In the genomic region with DNA sequence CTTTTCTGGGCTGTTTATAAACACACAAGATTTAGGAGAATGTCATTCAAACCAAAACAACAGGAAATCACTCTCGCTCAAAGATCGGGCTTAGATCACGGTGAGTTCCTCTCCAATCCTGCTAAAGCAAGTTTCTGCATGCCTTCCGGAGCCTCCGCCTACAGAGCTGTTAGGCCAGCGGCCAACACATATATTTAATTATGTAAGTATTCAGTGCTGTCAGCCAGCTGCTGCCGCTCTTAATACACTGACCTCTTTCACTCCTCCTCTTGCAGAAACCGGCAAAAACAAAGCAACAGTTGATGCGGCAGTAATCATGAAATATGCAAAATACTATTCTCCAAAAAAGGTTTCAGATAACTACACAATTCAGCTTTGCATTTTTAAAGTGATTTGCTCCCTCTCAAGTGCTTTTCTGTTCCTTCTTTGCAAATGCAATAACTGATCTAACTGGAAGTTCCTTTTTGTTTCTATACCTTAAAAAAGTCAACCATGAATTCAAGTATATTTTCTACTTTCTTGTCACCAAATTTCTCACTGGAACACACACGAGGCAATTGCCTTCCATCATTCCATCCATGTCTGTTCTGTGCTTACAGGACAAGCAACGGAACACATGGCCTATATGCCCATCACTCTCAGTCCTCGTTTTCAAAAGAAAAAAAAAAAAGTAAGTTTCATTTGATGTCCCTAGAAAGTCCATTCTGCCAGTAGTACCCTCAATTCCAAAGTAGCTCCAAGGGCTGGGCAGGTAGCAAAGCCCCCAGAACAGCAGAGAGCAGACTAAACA, we compare ENCODE assay signal across 9 mouse cellular contexts.
DNase-seq lines count a peak whose midpoint lies in the region; ATAC-seq and TF ChIP-seq lines count a peak whose summit lies in the region.
"Had no signal": no experiment of that assay in that cellular context is flagged by ENCODE, and none has a peak within 500 bp of the region (broad histone marks: within the 10 kb centered on the region; RNA-seq: fewer than 3 reads in every experiment).

No protein-coding gene starts in this region.

- H3K9ac ChIP-seq in embryonic facial prominence, embryonic 14.5 days (ENCODE audit: low read depth, low read length): no peak overlapping the region
- no peak overlapping the region for H3K9ac ChIP-seq in hindbrain, embryonic 12.5 days
- H3K9ac ChIP-seq in stomach, postnatal 0 days (ENCODE audit: low read length): no peak overlapping the region

- DNase-seq in frontal cortex, postnatal 10 days (ENCODE audit: low spot score in 2 of 2): no peak
- DNase-seq in CD4-positive, CD25-positive, alpha-beta regulatory T cell, adult 2 months (ENCODE audit: low read depth, low spot score): peak; percentile 57
- DNase-seq in embryonic facial prominence, embryonic 14.5 days (ENCODE audit: low spot score): peak; percentile 97
- peak; percentile 17 for DNase-seq in left cerebral cortex, adult 11 months (ENCODE audit: low spot score)
- DNase-seq in stomach, postnatal 0 days (ENCODE audit: low spot score): peak; percentile 73

- 8% methylated on average over 12 of the region's 12 CpGs for WGBS in embryonic facial prominence, embryonic 14.5 days
- 22% methylated on average over 12 of the region's 12 CpGs for WGBS in hindbrain, embryonic 12.5 days
- 12% methylated on average over 12 of the region's 12 CpGs for WGBS in stomach, postnatal 0 days

- H3K27me3 ChIP-seq in embryonic facial prominence, embryonic 14.5 days (replicated peaks; ENCODE audit: control insufficient read depth, insufficient read depth, low read length): no peaks in the 10 kb centered on the region
- H3K27me3 ChIP-seq in hindbrain, embryonic 12.5 days: no peaks in the 10 kb centered on the region
- H3K27me3 ChIP-seq in stomach, postnatal 0 days (ENCODE audit: control insufficient read depth, insufficient read depth, low read length): no peaks in the 10 kb centered on the region
- H3K27me3 ChIP-seq: CH12.LX had no signal

- peak overlapping the region; percentile 40 for H3K4me2 ChIP-seq in embryonic facial prominence, embryonic 14.5 days (ENCODE audit: low read depth, low read length)
- H3K4me2 ChIP-seq in hindbrain, embryonic 12.5 days (replicated peaks): no peak overlapping the region
- peak overlapping the region; percentile 31 for H3K4me2 ChIP-seq in stomach, postnatal 0 days (replicated peaks; ENCODE audit: low read depth)

- H3K36me3 ChIP-seq in embryonic facial prominence, embryonic 14.5 days (ENCODE audit: control insufficient read depth, insufficient read depth, low read length): no peaks in the 10 kb centered on the region
- H3K36me3 ChIP-seq in hindbrain, embryonic 12.5 days: no peaks in the 10 kb centered on the region
- H3K36me3 ChIP-seq in stomach, postnatal 0 days (ENCODE audit: control insufficient read depth, insufficient read depth, low read length): no peaks in the 10 kb centered on the region

- no peak for TF ChIP-seq EP300 in stomach, postnatal 0 days (optimal IDR thresholded peaks at IDR 0.05)

- ATAC-seq in frontal cortex, adult (ENCODE audit: low TSS enrichment): peak; percentile 93
- ATAC-seq in embryonic facial prominence, embryonic 14.5 days (ENCODE audit: low read depth): peak; percentile 88
- ATAC-seq in hindbrain, embryonic 12.5 days (ENCODE audit: low FRiP score): peak; percentile 89
- ATAC-seq in megakaryocyte-erythroid progenitor cell, adult 5-6 weeks (replicated peaks; ENCODE audit: low FRiP score, low TSS enrichment, poor library complexity, severe bottlenecking): peak; percentile 43; the same call in 1 of the 2 replicates
- ATAC-seq in stomach, postnatal 0 days (ENCODE audit: low FRiP score, low TSS enrichment): peak; percentile 88

- no peak for TF ChIP-seq CTCF in stomach, postnatal 0 days (IDR thresholded peaks at IDR 0.05; ENCODE audit: low read depth)

- 0 out of 2 replicates have a peak overlapping the region, but pooled peaks have one; percentile 2 for H3K4me3 ChIP-seq in embryonic facial prominence, embryonic 14.5 days (ENCODE audit: low read depth, low read length)
- no peak overlapping the region for H3K4me3 ChIP-seq in hindbrain, embryonic 12.5 days
- H3K4me3 ChIP-seq in stomach, postnatal 0 days (ENCODE audit: low read depth, low read length): no peak overlapping the region; the same call in 1 of the 2 replicates

- peak overlapping the region; percentile 74 for H3K27ac ChIP-seq in embryonic facial prominence, embryonic 14.5 days (replicated peaks; ENCODE audit: low read depth, low read length)
- H3K27ac ChIP-seq in hindbrain, embryonic 12.5 days: peak overlapping the region; percentile 41
- peak overlapping the region; percentile 56 for H3K27ac ChIP-seq in stomach, postnatal 0 days (replicated peaks)

- no peaks in the 10 kb centered on the region for H3K9me3 ChIP-seq in embryonic facial prominence, embryonic 14.5 days (ENCODE audit: control insufficient read depth, low read length)
- no peaks in the 10 kb centered on the region for H3K9me3 ChIP-seq in hindbrain, embryonic 12.5 days (replicated peaks)
- H3K9me3 ChIP-seq in stomach, postnatal 0 days (ENCODE audit: control insufficient read depth, low read length): no peaks in the 10 kb centered on the region

- H3K4me1 ChIP-seq in embryonic facial prominence, embryonic 14.5 days (ENCODE audit: control insufficient read depth, insufficient read depth, low read length): peaks cover 31% of the 10 kb centered on the region
- H3K4me1 ChIP-seq in hindbrain, embryonic 12.5 days: peaks cover 30% of the 10 kb centered on the region
- H3K4me1 ChIP-seq in stomach, postnatal 0 days (replicated peaks; ENCODE audit: control insufficient read depth, insufficient read depth): peaks cover 11% of the 10 kb centered on the region

Comparison
In these comparisons a context has a peak if more than half of its experiments do, and no peak if none do; other contexts are left out.
1. ATAC-seq: peak in every context shown above with its lines; median percentile 93 in frontal cortex, adult; 89 in hindbrain, embryonic 12.5 days; 88 in embryonic facial prominence, embryonic 14.5 days; 88 in stomach, postnatal 0 days; 43 in megakaryocyte-erythroid progenitor cell, adult 5-6 weeks.
2. DNase-seq: peak in CD4-positive, CD25-positive, alpha-beta regulatory T cell, adult 2 months (single experiment), embryonic facial prominence, embryonic 14.5 days (single experiment), left cerebral cortex, adult 11 months (single experiment) and stomach, postnatal 0 days (single experiment); none in frontal cortex, postnatal 10 days (0 of 2).
3. Peak in every context shown above with its lines, with median percentiles within 50 percentile points of each other: H3K27ac ChIP-seq.